Mouse (Mus musculus): ENCODE results near the gene Znrd1.
"Not testable (repeated sequence)": the region's sequence is repeated elsewhere in the genome, so short reads cannot be mapped to it uniquely, and the experiment has no call there.

Gene Znrd1

GRCm38 (mm10) chr17:36957999-36958743 is at the start of gene Znrd1, which contains the start of gene Znrd1as:
Gene Znrd1 (minus strand): TSS chr17:36958559.
Gene Znrd1as (plus strand): TSS chr17:36958592.
- peak; percentile 96 for DNase-seq

- no peak for DNase-seq
Measured at GRCm38 (mm10) chr17:37003366-37003765, 45.0 kb upstream of the Znrd1 start.

GRCm38 (mm10) chr17:37002364-37003330 is 44.3 kb upstream of the Znrd1 start:
- peak; percentile 86 to 89 for DNase-seq

DNA sequence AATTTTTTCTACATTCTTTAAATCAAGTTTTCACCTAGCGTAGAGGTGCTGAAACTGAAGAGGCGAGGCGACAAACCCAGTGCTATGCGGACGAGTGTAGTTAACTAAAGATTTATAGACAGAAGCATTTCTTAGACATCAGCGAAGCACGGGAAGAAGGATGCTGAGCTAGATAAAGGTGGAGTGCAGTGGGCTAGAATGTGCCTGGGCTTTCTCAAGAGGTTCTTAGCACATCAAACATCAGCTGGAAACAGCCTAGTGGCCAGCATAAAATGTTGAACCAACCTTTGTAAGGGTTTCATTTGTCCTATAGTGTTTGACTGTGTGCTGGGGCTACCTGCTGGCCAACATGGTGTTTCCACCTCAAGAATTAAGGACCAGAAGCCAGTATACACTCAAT is 42.5 kb upstream of the Znrd1 start, which contains the start of gene Zfp57:
Gene Zfp57, plus strand, starts transcription at position 301 of the 400 bp plus-strand sequence.
- no peak for DNase-seq

- DNase-seq = no peak
Measured at GRCm38 (mm10) chr17:36998477-36998876, 40.1 kb upstream of the Znrd1 start.

- DNase-seq = peak; percentile 94 to 96
Measured at GRCm38 (mm10) chr17:36997033-36997735, 38.8 kb upstream of the Znrd1 start.

- no peak for DNase-seq
Measured at GRCm38 (mm10) chr17:36995448-36995847, 37.1 kb upstream of the Znrd1 start.

DNA sequence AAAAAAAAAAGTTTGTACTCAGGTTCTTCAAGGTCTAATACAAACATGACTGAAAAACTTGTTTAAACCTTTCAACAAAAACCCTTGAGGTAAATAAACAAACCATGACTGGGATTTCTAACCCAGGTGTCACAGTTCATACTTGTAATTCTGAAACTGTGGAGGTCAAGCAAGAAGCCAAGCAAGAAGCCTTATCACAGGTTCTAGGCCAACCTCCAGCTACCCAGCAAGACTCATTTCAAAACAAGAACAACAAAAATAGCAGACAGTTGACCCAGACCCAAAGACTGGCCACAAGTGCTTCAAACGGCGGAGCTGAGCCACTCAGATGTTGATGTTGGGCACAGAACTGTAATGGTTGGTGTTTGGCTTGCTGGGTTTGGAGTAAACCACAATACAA is 36.2 kb upstream of the Znrd1 start:
- DNase-seq = no peak

- DNase-seq = no peak
Measured at GRCm38 (mm10) chr17:36993770-36994325, 35.5 kb upstream of the Znrd1 start.

- no peak for DNase-seq
Measured at GRCm38 (mm10) chr17:36992336-36993104, 34.2 kb upstream of the Znrd1 start.

DNA sequence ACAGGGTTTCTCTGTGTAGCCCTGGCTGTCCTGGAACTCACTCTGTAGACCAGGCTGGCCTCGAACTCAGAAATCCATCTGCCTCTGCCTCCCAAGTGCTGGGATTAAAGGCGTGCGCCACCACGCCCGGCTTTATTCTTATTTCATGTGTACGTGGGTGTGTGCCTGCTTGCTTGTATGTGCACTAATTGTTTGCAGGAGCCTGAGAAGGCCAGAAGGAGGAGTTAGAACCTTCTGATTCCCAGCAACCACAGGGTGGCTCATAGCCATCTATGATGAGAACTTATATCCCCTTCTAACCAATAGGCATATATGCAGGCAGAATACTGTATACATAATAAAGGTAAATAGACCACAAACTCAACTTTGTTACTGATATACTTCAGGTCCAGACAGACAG is 32.3 kb upstream of the Znrd1 start:
- DNase-seq = not testable (repeated sequence)

DNA sequence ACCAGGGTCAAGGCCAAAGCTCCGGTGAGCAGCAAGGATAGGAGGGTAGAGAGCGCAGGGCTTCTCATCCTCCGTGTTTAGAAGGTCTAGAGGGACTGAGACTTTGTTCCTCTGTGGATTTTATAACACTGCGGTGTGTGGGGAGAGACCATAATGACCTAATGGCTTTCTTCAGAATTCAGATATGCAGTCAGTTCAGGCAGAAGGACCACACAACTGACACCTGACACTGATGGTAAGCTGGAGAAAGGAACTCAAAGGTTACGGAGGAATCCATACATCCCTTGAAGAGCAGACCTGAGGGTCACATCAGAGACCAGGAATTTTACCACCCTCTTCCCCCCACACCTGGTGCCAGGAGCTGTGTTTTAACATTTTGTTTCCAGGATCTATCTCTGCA is 31.1 kb upstream of the Znrd1 start, which contains the start of gene H2-M5:
Gene H2-M5, minus strand, starts transcription at position 101 of the 400 bp plus-strand sequence.
- DNase-seq = no peak

DNA sequence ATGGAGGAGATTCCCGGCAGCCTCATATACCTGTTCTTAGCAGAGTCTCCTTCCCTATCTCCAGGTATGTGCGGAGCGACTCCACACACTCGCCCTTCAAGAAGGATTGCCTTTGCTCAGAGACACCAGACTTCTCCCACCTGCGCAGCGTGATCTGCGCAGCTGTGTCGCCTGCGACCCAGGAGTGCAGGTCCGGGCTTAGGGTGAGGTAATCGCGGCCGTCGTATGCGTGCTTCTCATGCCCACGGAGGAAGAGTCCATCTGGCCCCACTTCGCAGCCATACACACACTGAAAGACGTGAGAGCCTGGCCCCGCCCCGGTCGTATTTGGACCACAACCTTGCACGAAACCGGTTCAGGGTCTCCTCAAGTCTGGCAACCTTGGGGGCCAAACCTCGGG is 30.1 kb upstream of the Znrd1 start:
- no peak for DNase-seq

GRCm38 (mm10) chr17:36982253-36983155 is 24.1 kb upstream of the Znrd1 start:
- no peak for DNase-seq

- no peak for DNase-seq
Measured at GRCm38 (mm10) chr17:36981845-36982244, 23.5 kb upstream of the Znrd1 start.

DNA sequence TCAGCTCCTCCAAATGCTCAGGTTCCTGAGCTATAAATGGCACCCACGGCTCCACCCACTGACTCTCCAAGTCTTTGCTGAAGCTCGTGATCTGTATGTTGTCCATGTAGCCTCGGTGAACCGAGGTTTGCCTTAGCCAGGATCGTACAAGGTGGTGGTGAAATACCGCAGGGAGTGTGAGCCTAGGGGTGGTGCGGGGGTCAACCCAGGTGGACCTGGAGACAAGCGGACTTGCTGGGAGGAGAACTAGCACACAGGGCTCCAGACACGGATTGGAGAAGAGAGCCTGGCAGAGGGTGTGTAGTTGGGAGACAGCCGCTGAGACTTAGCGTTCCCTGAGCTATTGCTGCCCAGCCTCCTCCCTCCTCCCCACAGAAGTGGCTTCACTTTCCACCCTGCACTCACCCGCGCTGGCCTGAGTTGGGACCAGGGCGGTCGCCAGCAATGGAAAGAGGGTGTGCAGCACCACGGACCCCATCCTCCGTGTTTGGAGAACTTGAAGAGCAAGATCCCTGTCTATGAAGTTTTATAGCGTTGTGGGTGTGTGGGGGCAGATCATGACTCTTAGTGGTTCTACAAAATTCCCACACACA is 23.0 kb upstream of the Znrd1 start, which contains the start of gene 2410137M14Rik:
Gene 2410137M14Rik, minus strand, starts transcription at position 17 of the 593 bp plus-strand sequence.
- no peak for DNase-seq

DNA sequence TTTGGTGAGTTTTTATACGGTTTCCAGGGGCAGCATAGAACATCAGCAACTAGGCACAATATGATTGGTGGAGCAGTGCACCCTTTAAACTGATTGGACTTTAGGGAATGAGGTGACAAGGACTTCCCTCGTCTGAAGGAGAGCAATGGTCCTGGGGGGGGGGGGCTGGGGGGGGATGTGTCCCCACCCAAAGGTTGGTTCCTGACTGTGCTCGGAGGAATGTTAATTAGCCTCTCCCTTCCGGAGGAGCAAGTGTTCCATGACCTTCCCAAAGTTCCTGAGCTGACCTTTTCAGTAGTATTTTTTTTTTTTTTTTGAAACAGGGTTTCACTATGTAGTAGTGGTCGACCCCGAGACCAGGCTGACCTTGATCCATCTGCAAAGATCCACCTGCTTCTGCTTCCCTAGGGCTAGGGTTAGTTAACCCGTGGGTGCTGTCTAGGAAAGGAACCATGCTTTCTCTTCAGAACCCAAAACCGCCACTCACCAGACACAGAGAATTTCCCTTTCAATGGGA is 15.0 kb upstream of the Znrd1 start:
- no peak for DNase-seq

DNA sequence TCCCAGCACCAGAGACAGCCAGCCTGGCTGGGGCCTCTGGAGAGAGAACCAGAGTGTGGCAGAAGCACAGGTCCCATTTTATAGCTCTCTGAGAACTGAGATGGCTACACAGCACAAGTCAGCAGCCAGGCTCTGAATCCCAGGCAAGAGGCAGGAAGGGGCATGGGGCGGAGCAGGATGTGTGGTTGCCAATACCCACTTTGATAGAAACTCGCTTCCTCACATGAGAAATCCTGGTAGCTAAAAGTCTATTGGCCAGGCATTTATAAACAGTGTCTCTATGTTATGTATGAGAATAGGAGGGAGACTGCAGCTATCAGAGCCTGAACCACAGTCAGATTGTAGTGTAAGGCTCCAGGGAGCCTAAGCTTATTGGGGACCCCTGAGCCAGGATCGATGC is 14.4 kb upstream of the Znrd1 start:
- DNase-seq = no peak

DNA sequence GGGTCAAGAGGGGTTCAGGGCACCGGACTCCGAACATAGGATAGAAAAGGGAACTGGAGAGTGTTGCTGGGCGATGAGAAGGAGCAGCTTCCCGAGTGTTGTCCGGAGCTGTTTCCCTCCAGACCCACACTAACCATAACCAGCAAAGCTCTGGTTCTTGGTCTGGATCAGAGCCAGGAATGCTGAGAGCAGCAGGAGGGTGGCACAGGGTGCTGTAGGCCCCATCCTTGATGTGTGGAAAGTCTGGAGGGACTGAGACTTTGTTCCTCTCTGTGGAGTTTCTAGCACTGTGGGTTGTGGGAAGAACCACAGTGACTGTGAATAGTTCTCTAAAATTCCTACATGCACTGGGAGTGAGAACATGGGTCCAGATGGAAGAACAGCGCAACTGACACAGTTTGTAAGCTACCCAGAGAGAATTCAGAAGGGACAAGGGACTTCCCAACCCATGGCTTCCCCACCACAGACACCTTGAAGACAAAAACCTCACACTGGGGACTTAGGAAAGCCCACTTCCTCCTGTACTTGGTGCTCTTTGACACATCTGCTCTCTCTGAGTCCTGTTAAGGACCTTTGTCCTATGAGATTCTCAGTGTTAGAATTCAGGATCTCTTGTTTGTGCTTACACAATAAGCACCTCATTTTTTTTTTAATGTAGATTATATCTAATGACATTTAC is 13.0 kb upstream of the Znrd1 start:
- no peak for DNase-seq
